Mouse (Mus musculus) right cerebral cortex, postnatal 10 days (tissue): ENCODE results near the gene Entpd8.

ENCODE experiments used
- DNase-seq, 2 experiments: peaks; one replicate each; pipeline ENCODE4 v3.0.0; 2021; ENCODE audit warnings: low spot score in 2 of 2

Entpd8 gene

DNA sequence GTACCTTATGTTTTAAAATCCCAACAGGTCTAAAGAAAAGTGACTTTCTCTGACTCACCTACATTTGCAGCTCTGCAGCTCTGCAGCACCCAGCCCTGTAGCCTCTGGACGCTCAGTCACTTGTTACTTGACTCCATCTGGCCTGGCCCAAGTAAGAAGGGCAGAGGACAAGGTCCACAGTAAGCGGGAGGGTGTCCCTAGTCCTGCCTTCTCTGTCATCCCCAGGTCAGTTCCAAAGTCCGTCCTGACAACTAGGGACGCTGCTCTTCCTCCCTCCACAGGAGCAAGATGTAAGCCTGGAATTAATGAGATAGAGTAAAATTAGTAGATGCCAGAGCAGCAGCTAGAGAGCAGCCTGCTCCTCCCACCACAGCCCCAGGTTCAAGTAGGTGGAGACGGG, at the start of gene Entpd8:
TSS of gene Entpd8 (plus strand) at position 229 of the 400 bp plus-strand sequence.
- no peak for DNase-seq

- no peak for DNase-seq
These were observed 45.1 kb upstream of the Entpd8 start for GRCm38 (mm10) chr2:25034994-25035393.

- no peak for DNase-seq
These were observed 40.0 kb upstream of the Entpd8 start for GRCm38 (mm10) chr2:25040089-25040488.

DNA sequence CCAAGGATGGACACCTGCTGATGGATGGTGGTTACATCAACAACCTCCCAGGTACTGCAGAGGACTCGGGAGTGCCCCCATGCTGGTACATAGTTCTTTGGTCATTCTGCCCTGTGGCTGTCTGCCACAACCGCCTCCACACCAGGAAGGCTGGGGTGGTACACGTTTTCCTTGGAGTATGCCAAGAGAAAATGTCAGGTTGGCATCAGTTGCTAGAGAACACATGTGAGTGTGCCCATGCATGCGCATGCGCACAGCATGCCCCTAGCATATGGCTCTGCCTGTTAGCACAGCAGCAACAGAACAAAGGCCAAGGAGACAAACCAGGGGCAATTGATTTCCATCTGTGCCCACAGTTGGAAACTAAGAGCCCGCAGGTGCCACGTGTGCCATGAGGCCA, 29.2 kb upstream of the Entpd8 start:
- peak; percentile 48 to 56 for DNase-seq

DNA sequence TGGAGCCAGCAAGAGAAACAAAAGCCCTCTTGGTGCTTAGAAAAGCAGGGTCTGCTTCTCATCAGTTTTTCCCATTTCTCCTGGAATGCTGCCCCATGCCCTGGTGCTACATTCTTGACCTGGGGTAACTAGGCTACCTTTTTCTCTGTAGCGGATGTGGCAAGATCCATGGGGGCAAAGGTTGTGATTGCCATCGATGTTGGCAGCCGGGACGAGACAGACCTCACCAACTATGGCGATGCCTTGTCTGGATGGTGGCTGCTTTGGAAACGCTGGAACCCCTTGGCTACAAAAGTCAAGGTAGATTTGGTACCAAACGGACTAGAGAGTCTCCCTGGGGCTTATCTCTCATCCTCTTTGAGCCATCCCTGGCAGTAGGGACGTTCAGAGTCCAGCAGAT, 28.7 kb upstream of the Entpd8 start:
- DNase-seq: no peak

DNA sequence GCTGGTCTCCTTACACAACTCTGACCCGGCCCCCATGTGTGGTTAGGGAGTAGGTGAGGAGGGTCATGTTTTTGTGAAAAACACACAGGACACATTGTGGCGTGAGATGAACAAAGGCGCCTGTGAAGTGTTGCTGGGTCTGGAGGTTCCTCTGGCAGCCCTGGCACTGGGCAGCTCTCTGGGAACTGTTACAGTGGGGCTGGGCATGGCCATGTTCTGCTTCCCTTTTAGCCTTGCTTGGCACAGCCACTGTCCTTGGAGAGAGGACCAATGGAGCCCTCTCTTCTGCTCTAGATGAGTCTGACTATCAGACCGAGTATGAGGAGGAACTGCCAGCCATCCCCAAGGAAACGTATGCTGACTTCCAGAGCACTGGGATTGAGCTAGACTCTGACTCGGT, 27.0 kb upstream of the Entpd8 start:
- peak in 1 of 2 experiments; percentile 34 for DNase-seq

DNA sequence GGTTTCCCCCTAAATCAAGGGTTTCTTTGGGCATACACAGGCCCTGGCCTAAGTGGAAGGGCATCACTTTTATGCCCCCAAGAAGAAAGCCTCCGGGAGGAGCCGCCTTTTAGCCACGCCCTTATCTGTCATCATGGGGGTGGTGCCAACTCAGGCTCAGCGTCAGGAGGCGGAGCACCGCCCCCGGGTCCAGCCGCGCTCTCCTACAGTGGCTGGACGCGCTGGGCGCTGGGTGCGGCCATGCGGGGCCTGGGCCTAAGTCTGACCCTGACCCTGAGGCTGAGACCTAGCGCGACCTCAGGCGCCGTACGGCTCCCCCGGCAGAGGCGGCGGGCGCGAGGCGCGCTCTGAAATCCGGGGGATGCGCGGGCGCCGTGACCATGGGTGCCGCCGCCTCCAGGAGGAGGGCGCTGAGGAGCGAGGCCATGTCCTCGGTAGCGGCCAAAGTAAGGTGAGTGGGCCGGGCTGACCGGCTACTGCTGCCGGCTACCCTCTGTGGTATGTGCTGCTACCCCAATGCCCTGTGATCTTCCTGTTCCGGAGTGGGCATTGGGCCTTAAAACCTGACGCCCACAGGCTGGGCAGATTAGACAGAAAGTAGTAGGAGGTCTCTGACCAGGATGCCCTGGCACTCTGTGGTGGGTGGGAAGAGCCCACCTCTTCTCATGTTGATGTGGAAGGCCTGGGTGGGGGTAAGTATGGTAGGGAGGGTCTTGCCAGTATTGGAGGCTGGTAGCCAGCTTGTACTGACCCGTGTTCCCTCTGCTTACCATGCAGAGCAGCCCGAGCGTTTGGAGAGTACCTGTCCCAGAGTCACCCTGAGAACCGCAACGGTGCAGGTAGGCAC, 25.7 kb upstream of the Entpd8 start, which contains the start of gene Nsmf:
TSS of gene Nsmf (plus strand) at position 135 of the 847 bp plus-strand sequence.
- DNase-seq: peak; percentile 92 to 94

DNA sequence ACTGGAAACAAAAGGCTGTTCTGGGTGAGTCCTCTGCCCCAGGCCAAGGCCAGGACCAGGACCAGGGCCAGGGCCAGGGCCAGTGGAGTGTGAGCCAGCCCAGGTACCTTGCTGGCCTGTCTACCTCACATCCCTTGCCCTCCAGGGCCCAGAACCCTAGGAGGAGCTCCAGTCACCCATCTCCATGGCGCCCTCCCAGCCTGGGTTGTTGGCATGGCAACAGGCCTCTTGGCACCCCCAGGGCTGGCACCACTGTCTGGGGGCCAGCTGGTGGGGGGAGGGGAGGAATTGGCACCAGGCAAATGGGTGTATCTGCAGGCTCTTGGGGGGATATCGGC, 25.1 kb upstream of the Entpd8 start:
- DNase-seq: peak; percentile 90 to 91

- peak; percentile 45 to 46 for DNase-seq
These were observed 24.5 kb upstream of the Entpd8 start for GRCm38 (mm10) chr2:25055409-25056155.

DNA sequence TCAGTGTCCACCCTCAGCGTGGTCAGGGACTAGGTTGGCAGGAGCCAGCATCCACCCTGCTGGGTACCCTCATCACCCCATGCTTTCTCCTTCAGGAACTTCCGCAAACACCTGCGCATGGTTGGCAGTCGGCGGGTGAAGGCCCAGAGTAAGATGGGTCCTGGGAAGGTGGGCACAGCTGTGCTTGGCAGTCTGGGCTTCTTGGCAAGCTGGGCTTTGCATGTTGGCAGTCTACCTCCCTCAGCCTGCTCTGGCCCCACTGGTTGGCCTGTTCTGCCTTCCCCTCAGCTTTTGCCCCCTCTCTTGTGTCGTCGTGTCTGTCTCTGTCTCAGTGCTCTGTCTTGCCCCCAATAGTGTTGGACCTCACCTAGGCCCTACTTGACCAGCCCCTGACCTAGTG, 21.2 kb upstream of the Entpd8 start:
- no peak for DNase-seq

GRCm38 (mm10) chr2:25063523-25063922, 16.6 kb upstream of the Entpd8 start:
- DNase-seq: no peak

DNA sequence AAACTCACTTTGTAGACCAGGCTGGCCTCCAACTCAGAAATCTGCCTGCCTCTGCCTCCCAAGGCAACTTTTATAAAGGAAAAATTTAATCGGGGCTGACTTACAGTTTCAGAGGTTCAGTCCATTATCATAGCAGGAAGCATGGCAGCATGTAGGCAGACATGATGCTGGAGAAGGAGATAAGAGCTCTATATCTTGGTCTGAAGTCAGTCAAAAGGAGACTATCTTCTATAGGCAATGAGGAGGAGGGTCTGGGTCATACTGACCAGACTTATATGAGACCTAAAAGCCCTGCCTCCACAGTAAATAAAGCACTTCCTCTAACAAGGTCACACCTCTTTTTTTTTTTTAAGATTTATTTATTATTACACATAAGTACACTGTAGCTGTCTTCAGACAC, 15.8 kb upstream of the Entpd8 start:
- no peak for DNase-seq

DNA sequence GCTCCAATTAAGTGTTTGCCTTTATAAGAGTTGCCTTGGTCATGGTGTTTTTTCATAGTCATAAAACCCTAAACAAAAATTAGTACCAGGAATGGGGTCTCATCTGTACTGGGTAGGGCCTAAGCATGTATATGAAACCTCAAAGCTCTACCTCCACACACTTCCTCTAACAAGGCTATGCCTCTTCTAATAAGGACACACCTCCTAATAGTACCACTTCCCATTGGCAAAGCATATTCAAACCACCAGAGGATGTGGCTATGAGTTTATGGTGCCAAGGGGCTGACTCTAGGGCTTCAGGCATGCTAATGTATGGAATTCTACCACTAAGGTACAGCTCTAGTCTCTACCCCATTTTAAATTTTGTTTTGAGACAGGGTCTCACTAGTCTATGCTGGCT, 14.6 kb upstream of the Entpd8 start:
- DNase-seq: no peak

DNA sequence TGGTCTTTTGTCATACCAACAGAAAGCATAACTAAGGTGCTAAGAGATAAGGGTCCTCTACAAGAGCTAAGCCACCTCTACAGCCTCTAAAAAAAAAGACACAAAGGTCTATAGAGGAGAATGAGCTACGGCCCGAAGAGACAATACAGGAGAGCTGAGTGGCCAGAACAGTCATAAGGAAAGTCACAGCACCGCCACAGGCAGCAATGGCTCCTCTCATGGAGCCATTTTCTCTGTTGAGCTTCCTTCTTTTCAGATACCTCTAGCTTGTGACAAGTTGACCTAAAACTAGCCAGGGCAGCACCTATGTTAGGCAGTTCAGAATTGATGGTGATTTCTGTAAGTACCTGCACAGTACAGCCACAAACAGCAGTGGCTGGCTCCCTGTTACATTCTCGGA, 13.6 kb upstream of the Entpd8 start:
- DNase-seq: no peak

DNA sequence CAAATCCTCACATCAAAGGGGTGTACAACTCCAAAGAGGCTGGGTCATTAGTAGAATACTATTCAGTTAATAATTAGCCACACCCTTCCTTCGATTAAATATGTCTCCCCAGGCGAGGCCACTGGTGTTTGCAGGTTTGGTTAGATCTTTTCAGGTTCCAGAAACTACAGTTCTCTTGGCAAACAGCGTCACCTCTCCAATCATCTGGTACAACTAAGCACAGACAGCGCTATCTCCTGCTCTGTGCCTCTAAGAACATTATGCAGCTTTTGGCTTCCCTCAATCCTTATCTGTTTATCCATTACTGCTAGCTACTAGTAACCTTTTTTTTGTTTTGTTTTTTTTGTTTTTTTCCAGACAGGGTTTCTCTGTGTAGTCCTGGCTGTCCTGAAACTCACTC, 10.6 kb upstream of the Entpd8 start:
- no peak for DNase-seq

DNA sequence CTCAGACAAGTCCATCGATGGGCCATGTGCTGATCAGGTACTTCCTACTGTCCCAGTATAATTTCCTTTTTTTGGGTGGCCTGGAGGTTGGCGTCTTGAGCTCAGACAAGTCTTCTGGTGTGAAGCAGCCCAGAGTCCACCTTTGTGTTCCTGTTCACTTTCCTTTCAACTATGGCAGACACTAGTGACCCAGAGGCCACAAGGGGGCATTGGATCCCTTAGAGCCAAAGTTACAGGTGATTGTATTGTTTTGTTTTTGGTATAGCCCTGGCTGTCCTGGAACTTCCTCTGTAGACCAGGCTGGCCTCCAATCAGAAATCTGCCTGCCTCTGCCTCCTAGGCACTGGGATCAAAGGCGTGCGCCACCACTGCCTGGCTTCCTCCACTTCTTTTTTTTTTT, 7.7 kb upstream of the Entpd8 start:
- DNase-seq: no peak

DNA sequence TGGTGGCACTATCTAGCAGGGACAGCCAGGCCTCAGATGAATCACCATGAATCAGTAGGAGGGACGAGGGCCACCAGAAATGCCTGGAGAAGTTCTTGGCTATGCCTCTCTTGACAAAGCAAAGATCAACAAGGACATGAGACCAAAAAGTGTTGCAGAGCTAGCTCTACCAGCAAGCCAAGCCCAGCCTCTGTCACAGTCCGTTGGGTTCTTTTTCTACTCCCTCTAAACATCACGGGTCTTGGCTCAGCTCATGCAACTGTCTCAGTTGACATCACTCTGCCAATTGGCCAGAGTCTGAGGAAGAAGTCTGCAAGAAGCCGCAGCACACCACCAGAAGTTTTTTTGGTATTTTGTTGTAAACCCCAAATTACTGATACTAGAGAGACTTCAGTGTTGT, 4.6 kb upstream of the Entpd8 start:
- DNase-seq: no peak

DNA sequence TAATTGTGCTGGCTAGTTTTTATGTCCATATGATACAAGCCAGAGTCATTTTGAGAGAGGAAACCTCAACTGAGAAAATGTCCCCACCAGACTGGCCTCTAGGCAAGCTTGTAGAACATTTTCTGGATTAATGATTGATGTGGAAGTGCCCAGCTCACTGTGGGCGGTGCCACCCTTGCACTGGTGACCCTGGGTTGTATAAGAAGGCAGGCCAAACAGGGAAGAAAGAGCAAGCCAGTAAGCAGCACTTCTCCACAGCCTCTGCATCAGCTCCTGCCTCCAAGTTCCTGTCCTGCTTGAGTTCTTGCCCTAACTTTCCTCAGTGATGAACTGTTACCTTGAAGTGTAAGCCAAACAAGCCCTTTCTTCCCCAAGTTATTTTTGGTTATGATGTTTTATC, 1.1 kb upstream of the Entpd8 start:
- DNase-seq: no peak

DNA sequence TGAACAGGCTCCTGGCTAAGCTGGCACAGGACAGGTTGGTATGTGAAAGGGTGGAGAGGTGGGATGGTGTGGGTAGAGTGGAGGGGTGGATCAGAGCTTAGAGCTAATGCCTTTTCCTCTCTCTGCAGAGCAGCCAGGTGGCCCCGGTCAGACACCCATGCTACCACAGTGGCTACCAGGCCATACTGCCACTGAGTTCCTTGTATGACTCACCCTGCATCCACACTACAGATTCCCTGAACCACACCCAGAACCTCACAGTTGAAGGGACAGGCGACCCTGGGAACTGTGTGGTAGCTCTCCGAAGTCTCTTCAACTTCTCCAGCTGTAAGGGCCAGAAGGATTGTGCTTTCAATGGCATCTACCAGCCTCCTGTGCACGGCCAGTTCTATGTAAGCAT, 3.6 kb downstream of the Entpd8 start:
- no peak for DNase-seq

DNA sequence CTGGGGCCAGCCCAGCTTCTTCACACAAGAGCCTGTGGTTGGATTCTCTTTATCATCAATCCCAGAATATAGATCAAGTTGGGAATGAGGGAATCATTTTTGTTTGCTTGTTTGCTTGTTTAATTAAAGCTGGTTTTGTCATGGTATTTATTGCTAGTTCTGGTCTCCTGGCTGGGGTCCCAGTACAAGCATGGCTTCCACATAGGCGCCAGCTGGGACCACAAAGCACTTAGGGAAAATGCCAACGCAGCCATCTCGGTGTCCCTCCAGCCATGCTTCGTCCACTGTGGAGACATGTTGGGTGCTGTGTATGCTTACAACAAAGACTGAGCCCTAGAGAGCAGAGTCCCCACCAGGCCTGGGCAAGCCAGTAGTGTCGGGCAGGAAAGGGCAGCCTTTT, 5.5 kb downstream of the Entpd8 start:
- DNase-seq: no peak

- no peak for DNase-seq
These were observed 7.7 kb downstream of the Entpd8 start for GRCm38 (mm10) chr2:25087842-25088241.

DNA sequence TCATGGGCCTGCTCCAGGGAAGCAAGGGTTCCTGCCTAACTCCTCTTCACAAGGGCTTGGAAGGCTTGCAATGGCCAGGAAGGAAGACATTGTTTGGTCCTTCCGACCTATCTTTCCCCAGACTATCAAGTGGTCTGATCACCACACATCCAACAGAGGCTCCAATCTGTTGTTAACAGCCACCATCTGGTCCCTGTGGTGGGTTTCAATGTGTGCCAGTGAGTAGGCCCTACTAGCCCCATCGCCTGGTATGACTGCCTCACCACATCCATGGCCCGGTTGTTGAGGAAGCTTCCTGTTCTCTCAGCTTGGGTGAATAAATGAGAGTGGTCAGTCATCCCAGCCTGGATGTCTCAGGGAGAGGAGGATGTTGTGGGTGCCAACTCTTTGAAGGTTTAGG, 8.5 kb downstream of the Entpd8 start:
- DNase-seq: no peak

DNA sequence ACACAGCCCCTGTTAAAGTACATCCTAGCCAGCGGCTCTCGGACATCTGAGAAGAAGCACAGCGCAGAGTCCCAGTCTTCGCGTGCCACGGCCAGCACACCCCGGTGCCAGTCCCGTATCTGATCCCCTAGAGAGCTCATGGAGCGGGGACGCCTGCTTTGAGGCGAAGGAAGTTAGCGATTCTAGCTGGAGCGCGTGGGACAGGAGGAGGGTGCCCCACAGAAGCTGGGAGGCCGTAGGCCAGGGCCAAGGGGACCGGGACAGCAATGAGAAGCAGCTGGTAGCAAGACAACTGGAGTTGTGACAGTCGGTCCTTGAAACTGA, 14.6 kb downstream of the Entpd8 start:
- no peak for DNase-seq
